Mouse (Mus musculus) myocyte (in vitro differentiated cells): ENCODE results near the gene Anapc2.

Experiments
- CEBPB ChIP-seq: IDR thresholded peaks from 2 replicates; pipeline ENCODE4 v1.6.1; 2011; ENCODE audit warnings: mild to moderate bottlenecking, moderate library complexity; ENCODE audit not compliant: poor library complexity, insufficient read depth, severe bottlenecking
- POLR2A ChIP-seq: IDR thresholded peaks from one replicate; pipeline ENCODE4 v1.6.1; 2011; ENCODE audit warnings: low read depth, mild to moderate bottlenecking, control low read depth, moderate library complexity; ENCODE audit not compliant: insufficient read length
- SRF ChIP-seq: IDR thresholded peaks from one replicate; pipeline ENCODE4 v1.6.1; 2011; ENCODE audit warnings: low read depth; ENCODE audit not compliant: control insufficient read depth, insufficient read length
- TCF3 ChIP-seq: IDR thresholded peaks from one replicate; pipeline ENCODE4 v1.6.1; 2011; ENCODE audit warnings: low read depth, control low read depth; ENCODE audit not compliant: insufficient read length

DNA sequence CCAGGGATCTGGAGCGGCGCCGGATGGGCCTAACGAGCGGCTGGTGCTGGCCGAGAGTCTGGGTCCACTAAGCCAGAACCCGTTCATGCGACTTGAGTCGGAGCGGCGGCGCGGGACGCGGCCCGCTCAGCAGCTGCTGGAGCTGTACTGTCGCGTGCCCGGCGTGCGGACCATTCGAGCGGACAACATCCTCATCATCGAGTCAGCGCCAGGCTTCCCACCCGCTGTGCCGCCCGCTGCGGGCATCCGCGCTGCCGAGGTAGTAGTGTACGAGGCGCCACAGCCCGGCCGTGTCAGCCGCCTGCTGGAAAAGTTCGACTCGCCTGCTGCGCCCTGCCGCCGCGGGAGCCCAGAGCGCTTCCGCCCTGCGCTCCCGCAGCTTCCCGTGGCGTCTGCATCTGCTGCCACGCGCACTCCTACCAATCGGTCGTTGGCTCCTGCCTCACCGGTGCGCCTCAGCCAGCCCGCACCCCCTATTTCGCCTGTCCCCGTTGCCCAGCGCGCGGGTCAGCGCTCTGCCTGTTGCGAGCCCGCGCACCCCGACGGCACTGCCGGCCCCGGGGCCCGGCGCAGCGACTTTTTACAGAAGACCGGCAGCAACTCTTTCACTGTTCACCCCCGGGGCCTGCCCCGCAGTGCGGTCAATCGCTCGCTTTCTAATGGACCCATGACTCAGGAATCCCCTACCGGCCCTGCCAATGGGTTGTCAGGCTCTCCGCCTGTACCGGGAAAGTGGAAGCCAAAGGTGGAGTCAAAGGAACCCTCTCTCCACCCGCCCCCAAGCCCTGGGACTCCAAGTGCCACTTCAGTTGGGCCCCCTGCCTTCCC, 9.3 kb upstream of the Anapc2 start:
- TF ChIP-seq POLR2A (no peak), CEBPB (no peak), SRF (no peak), TCF3 (no peak)
